Mouse (Mus musculus) inflammation-experienced regulatory T-cells, adult 6 months (primary cell): ENCODE measurements at regions not wholly inside any gene's neighbourhood (a gene's known extent, or its start where the extent isn't known, plus 50 kb on each side); places are given as distances from the start of the nearest gene placed in this dataset.

Experiments
- ATAC-seq: one replicate; pipeline ENCODE4 v1.8.0; 2017

- ATAC-seq: no peak
Observed at GRCm38 (mm10) chr14:102615588-102616309, 366.7 kb downstream of the Kctd12 start.

GRCm38 (mm10) chr14:102606055-102606454 lies 376.4 kb downstream of the Kctd12 start:
- no peak for ATAC-seq

GRCm38 (mm10) chr14:102594850-102595249 lies 387.6 kb downstream of the Kctd12 start:
- no peak for ATAC-seq

- no peak for ATAC-seq
Observed at GRCm38 (mm10) chr14:102553781-102554180, 428.7 kb downstream of the Kctd12 start.

- ATAC-seq: no peak
Observed at GRCm38 (mm10) chr14:102552598-102552997, 429.8 kb downstream of the Kctd12 start.

GRCm38 (mm10) chr14:102524894-102525577 lies 457.4 kb downstream of the Kctd12 start:
- no peak for ATAC-seq

- no peak for ATAC-seq
Observed at GRCm38 (mm10) chr14:102516765-102517164, 465.7 kb downstream of the Kctd12 start.

GRCm38 (mm10) chr14:102514527-102514926 lies 467.9 kb downstream of the Kctd12 start:
- ATAC-seq: no peak

- ATAC-seq: no peak
Observed at GRCm38 (mm10) chr14:102512651-102513050, 469.8 kb downstream of the Kctd12 start.

- ATAC-seq: no peak
Observed at GRCm38 (mm10) chr14:102511691-102512383, 470.6 kb downstream of the Kctd12 start.

- ATAC-seq: no peak
Observed at GRCm38 (mm10) chr14:102510387-102510786, 472.1 kb downstream of the Kctd12 start.

GRCm38 (mm10) chr14:102505696-102506321 lies 476.6 kb downstream of the Kctd12 start:
- ATAC-seq: no peak

- ATAC-seq: no peak
Observed at GRCm38 (mm10) chr14:102497179-102497578, 485.3 kb downstream of the Kctd12 start.

- ATAC-seq: no peak
Observed at GRCm38 (mm10) chr14:102492376-102492775, 490.1 kb downstream of the Kctd12 start.

- ATAC-seq: no peak
Observed at GRCm38 (mm10) chr14:102491205-102491604, 491.2 kb downstream of the Kctd12 start.

GRCm38 (mm10) chr14:102477162-102477561 lies 505.3 kb downstream of the Kctd12 start:
- ATAC-seq: no peak

- ATAC-seq: no peak
Observed at GRCm38 (mm10) chr14:102469326-102469725, 513.1 kb downstream of the Kctd12 start.

- no peak for ATAC-seq
Observed at GRCm38 (mm10) chr14:102461001-102461400, 521.4 kb downstream of the Kctd12 start.

GRCm38 (mm10) chr14:102439738-102440137 lies 542.7 kb downstream of the Kctd12 start:
- no peak for ATAC-seq

- ATAC-seq: no peak
Observed at GRCm38 (mm10) chr14:102403397-102404115, 578.9 kb downstream of the Kctd12 start.

- ATAC-seq: no peak
Observed at GRCm38 (mm10) chr14:102402061-102402689, 580.3 kb downstream of the Kctd12 start.
